Mouse (Mus musculus): ENCODE measurements at regions not wholly inside any gene's neighbourhood (a gene's known extent, or its start where the extent isn't known, plus 50 kb on each side); places are given as distances from the start of the nearest gene placed in this dataset.

DNA sequence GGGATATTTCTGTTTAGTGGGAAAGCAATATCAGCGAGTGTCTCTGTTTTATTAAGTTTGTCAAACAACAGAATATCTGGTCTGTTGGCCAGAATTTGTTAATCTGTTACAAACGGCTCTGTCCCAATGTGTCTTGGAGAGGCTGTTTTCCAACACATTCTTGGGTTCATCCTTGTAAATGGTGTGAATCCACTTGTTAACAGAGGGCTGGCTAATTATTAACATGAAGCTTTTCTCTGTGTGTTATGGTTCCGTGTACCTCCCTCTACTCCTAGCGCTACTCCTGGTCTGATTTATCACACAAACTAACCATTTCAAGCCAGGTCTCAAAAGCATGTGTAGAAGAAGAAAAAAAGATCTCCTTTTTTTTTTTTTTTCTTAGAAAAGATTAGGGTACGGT, 60.4 kb downstream of the Pou3f3 start:
- no peak for DNase-seq (ENCODE audit: low read depth in 1 of 2, low spot score in 2 of 2)

GRCm38 (mm10) chr1:42756497-42756896, 60.9 kb downstream of the Pou3f3 start:
- no peak for DNase-seq (ENCODE audit: low read depth in 1 of 2, low spot score in 2 of 2)

DNA sequence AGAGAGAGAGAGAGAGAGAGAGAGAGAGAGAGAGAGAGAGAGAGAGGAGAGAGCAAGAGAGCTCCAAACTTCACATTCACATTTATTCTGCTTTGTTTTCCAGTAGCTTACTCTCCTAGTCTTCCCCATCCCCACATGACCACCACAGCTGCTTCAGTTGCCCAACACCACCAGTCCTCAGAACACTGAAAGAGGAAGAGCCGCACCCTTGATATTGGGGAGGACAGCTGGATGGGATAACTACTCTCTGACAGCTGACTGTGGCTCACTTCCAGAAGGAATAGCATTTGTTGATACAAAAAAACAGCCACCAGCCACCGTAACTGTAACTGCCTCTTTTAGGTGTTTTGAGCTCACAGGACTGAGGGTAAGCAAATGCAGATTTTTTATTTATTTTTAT, 67.9 kb downstream of the Pou3f3 start:
- peak in 1 of 2 experiments; percentile 1 for DNase-seq (ENCODE audit: low read depth in 1 of 2, low spot score in 2 of 2)

GRCm38 (mm10) chr1:42764048-42764447, 68.5 kb downstream of the Pou3f3 start:
- DNase-seq (ENCODE audit: low read depth in 1 of 2, low spot score in 2 of 2) = no peak

DNA sequence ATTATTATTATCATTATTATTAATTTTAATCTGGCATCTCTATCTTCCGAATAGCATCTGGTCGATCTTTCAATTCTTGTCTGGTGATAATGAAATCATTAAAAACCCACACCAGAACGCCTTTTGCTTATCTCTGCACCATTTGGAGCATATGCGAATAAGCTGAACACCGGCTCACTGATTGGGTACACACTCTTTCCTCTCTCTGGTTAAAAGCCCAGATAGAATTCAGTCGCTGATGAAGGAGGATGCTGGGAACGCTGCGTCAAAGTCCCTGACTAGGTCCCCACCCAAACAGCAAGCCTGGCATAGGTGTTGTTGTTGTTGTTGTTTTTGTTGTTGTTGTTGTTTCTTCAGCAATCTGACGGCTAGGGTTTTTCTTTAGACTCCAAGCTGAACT, 74.5 kb downstream of the Pou3f3 start:
- DNase-seq (ENCODE audit: low read depth in 1 of 2, low spot score in 2 of 2) = no peak

GRCm38 (mm10) chr1:42772000-42772399, 76.4 kb downstream of the Pou3f3 start:
- DNase-seq (ENCODE audit: low read depth in 1 of 2, low spot score in 2 of 2) = no peak

- no peak for DNase-seq (ENCODE audit: low read depth in 1 of 2, low spot score in 2 of 2)
Observed at GRCm38 (mm10) chr1:42773851-42774464, 77.1 kb upstream of the Mrps9 start.

- no peak for DNase-seq (ENCODE audit: low read depth in 1 of 2, low spot score in 2 of 2)
Observed at GRCm38 (mm10) chr1:42774971-42775892, 75.8 kb upstream of the Mrps9 start.

DNA sequence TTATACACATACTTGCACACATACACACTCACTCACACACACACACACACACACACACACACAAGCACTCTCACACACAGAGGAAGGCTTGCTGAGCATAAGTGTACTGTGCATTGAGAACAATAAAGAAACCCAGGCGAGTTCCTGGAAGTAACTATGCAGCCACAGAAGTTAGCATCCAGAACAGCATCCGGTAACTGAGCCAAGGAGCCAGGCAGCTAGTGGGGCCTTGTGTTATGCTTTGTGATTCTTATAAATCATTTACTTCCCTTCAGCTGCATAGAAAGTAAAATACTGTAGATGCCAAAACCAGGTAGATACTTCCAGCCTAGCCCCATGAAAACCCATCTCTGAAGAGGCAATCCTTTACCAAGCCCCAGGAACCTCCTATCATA, 75.1 kb upstream of the Mrps9 start:
- DNase-seq (ENCODE audit: low read depth in 1 of 2, low spot score in 2 of 2) = no peak

GRCm38 (mm10) chr1:42777416-42777815, 73.6 kb upstream of the Mrps9 start:
- no peak for DNase-seq (ENCODE audit: low read depth in 1 of 2, low spot score in 2 of 2)

- DNase-seq (ENCODE audit: low read depth in 1 of 2, low spot score in 2 of 2) = no peak
Observed at GRCm38 (mm10) chr1:42779761-42780160, 71.3 kb upstream of the Mrps9 start.

DNA sequence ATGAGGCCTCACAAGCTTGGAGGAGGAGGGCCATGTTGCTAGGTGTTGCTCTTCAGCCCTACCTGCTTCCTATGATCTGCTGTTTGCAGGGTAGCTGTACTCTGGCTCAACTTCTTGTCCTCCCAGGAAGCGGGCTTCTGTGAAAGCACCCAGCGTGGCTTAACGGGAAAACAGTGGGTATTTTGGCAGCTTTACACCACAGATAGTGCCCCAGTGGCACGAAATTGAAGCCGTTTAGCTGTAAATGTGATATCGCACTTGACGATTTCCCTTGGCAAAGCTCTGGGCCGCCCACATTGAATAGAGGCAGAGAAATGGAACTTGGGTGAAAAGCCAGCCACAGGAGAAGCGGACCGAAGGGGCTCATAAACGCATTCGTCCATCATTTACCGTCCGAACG, 70.8 kb upstream of the Mrps9 start:
- no peak for DNase-seq (ENCODE audit: low read depth in 1 of 2, low spot score in 2 of 2)

DNA sequence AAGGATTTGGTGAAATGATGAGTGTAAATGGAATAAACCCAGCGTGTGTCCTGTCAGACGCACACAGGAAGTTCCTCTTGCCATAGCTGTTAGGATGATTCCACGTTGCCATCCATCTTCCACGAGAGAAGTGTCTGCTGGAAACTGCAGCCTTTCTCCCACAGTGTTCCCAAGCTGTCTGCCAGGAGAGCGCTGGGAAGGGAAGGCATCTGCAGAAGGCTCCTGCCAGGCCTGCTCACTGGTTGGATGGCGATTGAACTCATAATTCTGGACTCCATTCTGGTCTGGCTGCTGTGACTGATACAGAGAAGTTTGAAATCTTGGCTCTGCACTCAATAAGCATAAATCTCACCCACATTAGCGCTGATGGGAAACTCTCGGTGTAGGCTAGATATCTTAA, 69.5 kb upstream of the Mrps9 start:
- no peak for DNase-seq (ENCODE audit: low read depth in 1 of 2, low spot score in 2 of 2)

GRCm38 (mm10) chr1:42783072-42783672, 67.9 kb upstream of the Mrps9 start:
- no peak for DNase-seq (ENCODE audit: low read depth in 1 of 2, low spot score in 2 of 2)

DNA sequence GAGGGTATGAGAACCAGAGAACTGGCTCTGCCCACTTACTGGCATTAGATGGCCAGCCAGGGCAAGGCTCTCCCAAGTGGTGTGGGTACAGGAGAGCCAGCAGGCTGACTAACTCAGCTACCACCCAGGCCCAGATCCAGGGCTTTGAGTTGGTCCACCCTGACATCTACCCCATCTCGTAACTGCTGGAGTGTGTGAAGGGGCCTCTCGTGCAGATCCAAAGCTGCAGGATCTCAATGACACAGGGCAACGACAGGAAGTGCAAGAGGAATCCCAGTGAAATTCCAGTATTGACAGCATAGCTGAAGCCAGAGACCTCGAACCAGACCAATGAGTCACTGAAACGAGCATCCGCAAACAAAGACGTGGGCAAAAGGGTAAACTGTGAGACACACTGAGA, 63.8 kb upstream of the Mrps9 start:
- no peak for DNase-seq (ENCODE audit: low read depth in 1 of 2, low spot score in 2 of 2)

DNA sequence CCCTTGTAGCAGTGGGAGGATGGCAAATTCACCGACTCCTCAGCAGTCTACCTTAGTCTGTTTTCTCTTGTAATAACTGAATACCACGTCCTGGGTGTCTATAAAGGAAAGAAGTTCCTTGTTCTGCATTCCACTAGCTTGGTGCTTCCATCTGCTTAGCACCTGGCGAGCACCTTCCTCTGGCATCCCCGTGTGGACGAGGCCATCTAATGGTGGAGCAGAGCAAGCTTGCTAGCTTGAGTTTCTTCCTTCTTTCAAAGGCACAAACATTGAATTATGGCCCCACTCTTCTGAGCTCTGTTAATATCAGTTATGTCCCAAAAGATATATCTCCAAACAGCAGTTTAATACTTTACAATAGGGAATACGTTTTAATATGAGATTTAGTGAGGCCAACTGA, 62.6 kb upstream of the Mrps9 start:
- no peak for DNase-seq (ENCODE audit: low read depth in 1 of 2, low spot score in 2 of 2)

All from monocyte, adult 2 months (primary cell).